8 mouse cellular contexts compared by ENCODE assay signal in the genomic region with DNA sequence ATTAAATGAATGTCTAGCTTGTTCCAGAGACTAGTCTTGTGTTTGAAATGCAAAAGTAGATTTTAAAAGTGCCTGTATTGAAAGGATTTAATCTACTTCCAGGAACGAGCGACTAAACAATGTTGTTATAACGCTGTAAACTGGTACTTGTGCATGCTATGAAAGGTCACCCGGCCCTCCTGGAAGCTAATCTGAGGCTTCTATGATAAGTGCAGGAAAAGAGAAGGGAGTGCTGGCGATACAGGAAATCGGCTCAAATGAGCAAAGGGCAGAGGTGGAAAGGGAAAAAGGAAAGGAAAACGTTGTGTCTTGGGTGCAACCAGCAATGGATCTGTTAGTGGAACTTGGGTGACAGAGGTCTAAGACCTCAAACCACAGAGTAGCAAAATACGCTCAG. TPM values are rescaled to one million over a fixed set of nuclear protein-coding genes. Genes with fewer than 3 reads are reported as not detected.
DNase-seq lines count a peak whose midpoint lies in the region; ATAC-seq and TF ChIP-seq lines count a peak whose summit lies in the region.

No protein-coding gene starts in this region.

- peak overlapping the region; percentile 98; the same call in 1 of the 2 replicates for H3K27ac ChIP-seq in forebrain, embryonic 11.5 days (ENCODE audit: low read depth, low read length)
- H3K27ac ChIP-seq in limb, embryonic 12.5 days: peak overlapping the region; percentile 51
- H3K27ac ChIP-seq in neural tube, embryonic 15.5 days (replicated peaks): peak overlapping the region; percentile 99; the same call in 1 of the 2 replicates

- DNase-seq in frontal cortex, postnatal 25 days (ENCODE audit: low spot score in 2 of 2): no peak
- DNase-seq in forebrain, embryonic 11.5 days (ENCODE audit: low spot score): no peak
- DNase-seq in gastrocnemius, postnatal 14 days: no peak
- no peak for DNase-seq in c-Kit-positive CD71-positive TER-119-positive erythroid progenitor cells, embryonic 14.5 days (ENCODE audit: low spot score)

- no peak overlapping the region for H3ac ChIP-seq in C2C12 (ENCODE audit: control insufficient read depth, insufficient read length, low read depth)

- H3K9me3 ChIP-seq in forebrain, embryonic 11.5 days (ENCODE audit: control insufficient read depth, low read length): no peaks in the 10 kb centered on the region
- no peaks in the 10 kb centered on the region for H3K9me3 ChIP-seq in limb, embryonic 12.5 days
- H3K9me3 ChIP-seq in neural tube, embryonic 15.5 days (replicated peaks): no peaks in the 10 kb centered on the region

- peak overlapping the region; percentile 71 for H3K4me3 ChIP-seq in C2C12 (ENCODE audit: insufficient read depth, poor library complexity, severe bottlenecking)
- H3K4me3 ChIP-seq in forebrain, embryonic 11.5 days (ENCODE audit: low read depth, low read length): peak overlapping the region; percentile 94
- H3K4me3 ChIP-seq in limb, embryonic 12.5 days (replicated peaks): peak overlapping the region; percentile 95
- peak overlapping the region; percentile 91 for H3K4me3 ChIP-seq in neural tube, embryonic 15.5 days (replicated peaks)

- no peaks in the 10 kb centered on the region for H3K27me3 ChIP-seq in C2C12 (ENCODE audit: control insufficient read depth, insufficient read depth, insufficient read length)
- no peaks in the 10 kb centered on the region for H3K27me3 ChIP-seq in forebrain, embryonic 11.5 days (ENCODE audit: control insufficient read depth, insufficient read depth, low read length)
- no peaks in the 10 kb centered on the region for H3K27me3 ChIP-seq in limb, embryonic 12.5 days
- no peaks in the 10 kb centered on the region for H3K27me3 ChIP-seq in neural tube, embryonic 15.5 days (replicated peaks)

- H3K79me2 ChIP-seq in C2C12 (ENCODE audit: control insufficient read depth, insufficient read depth): peaks cover 47% of the 10 kb centered on the region

- peaks cover 18% of the 10 kb centered on the region for H3K36me3 ChIP-seq in C2C12 (ENCODE audit: control insufficient read depth, insufficient read depth)
- H3K36me3 ChIP-seq in forebrain, embryonic 11.5 days (ENCODE audit: control insufficient read depth, insufficient read depth, low read length): no peaks in the 10 kb centered on the region
- peaks cover 9% of the 10 kb centered on the region; the same call in 1 of the 2 replicates for H3K36me3 ChIP-seq in limb, embryonic 12.5 days
- no peaks in the 10 kb centered on the region for H3K36me3 ChIP-seq in neural tube, embryonic 15.5 days

- peak; percentile 19; the same call in 1 of the 2 replicates for ATAC-seq in frontal cortex, adult (ENCODE audit: low TSS enrichment)
- ATAC-seq in forebrain, embryonic 11.5 days (replicated peaks; ENCODE audit: low FRiP score): 0 out of 2 replicates have a peak, but pooled peaks have one; percentile 22
- ATAC-seq in limb, embryonic 12.5 days (ENCODE audit: insufficient number of reproducible peaks, insufficient read depth, low FRiP score, low TSS enrichment, low read depth): no peak
- no peak for ATAC-seq in neural tube, embryonic 15.5 days (ENCODE audit: low FRiP score)

- 0 out of 2 replicates have a peak overlapping the region, but pooled peaks have one; percentile 18 for H3K4me2 ChIP-seq in forebrain, embryonic 11.5 days (ENCODE audit: low read depth, low read length, severe bottlenecking)
- peak overlapping the region; percentile 58 for H3K4me2 ChIP-seq in limb, embryonic 12.5 days
- H3K4me2 ChIP-seq in neural tube, embryonic 15.5 days: peak overlapping the region; percentile 64

- intact Hi-C loops in gastrocnemius, postnatal 14 days (cut with DNase I; ENCODE audit: low total_unique reads): no loop called here

- 0 out of 2 replicates have a peak, but pooled peaks cover 4% of the 10 kb centered on the region for H3K4me1 ChIP-seq in forebrain, embryonic 11.5 days (replicated peaks; ENCODE audit: control insufficient read depth, insufficient read depth, low read length)
- H3K4me1 ChIP-seq in limb, embryonic 12.5 days (replicated peaks): peaks cover 23% of the 10 kb centered on the region
- peaks cover 27% of the 10 kb centered on the region for H3K4me1 ChIP-seq in neural tube, embryonic 15.5 days

- no peak for TF ChIP-seq CTCF in C2C12 (IDR thresholded peaks at IDR 0.05; ENCODE audit: control insufficient read depth, insufficient read depth, insufficient read length)

- H3K9ac ChIP-seq in forebrain, embryonic 11.5 days (ENCODE audit: low read length): peak overlapping the region; percentile 9
- no peak overlapping the region for H3K9ac ChIP-seq in limb, embryonic 12.5 days (replicated peaks)
- no peak overlapping the region for H3K9ac ChIP-seq in neural tube, embryonic 15.5 days (replicated peaks)

- peaks cover 40% of the 10 kb centered on the region for H3K79me3 ChIP-seq in C2C12 (ENCODE audit: low read depth)

- 31% methylated on average over 8 of the region's 8 CpGs for WGBS in forebrain, embryonic 11.5 days
- WGBS in limb, embryonic 12.5 days: 33% methylated on average over 8 of the region's 8 CpGs
- 33% methylated on average over 8 of the region's 8 CpGs for WGBS in neural tube, embryonic 15.5 days

TF ChIP-seq in C2C12, 6 proteins besides CTCF, POLR2A, EP300 and RAD21:
- no peak for TF ChIP-seq CEBPB (IDR thresholded peaks at IDR 0.05; ENCODE audit: low read depth)
- no peak for TF ChIP-seq USF1 (IDR thresholded peaks at IDR 0.05; ENCODE audit: low read depth)
- TF ChIP-seq MAX (IDR thresholded peaks at IDR 0.05): no peak
- TF ChIP-seq MYOD1 (IDR thresholded peaks at IDR 0.05; ENCODE audit: control insufficient read depth, insufficient read length, low read depth): no peak
- TF ChIP-seq FOSL1 (IDR thresholded peaks at IDR 0.05; ENCODE audit: insufficient read depth, low read length, poor library complexity, severe bottlenecking): no peak
- no peak for TF ChIP-seq MYOG (IDR thresholded peaks at IDR 0.05; ENCODE audit: control insufficient read depth, extremely low read depth, insufficient read length)

RNA-seq across cellular contexts. Expression of a gene that starts 0.3 kb away (rescaled TPM):
- 87.1 TPM for polyA plus RNA-seq in C2C12 (2012; fragmentation: generic; extraction: Trizol)
- polyA plus RNA-seq in forebrain, embryonic 11.5 days (2014; fragmentation: Nextera tagmentation; extraction: Ambion mirVana): 193 and 209 TPM in 2 replicates
- polyA plus RNA-seq in limb, embryonic 12.5 days (2016; fragmentation: Nextera tagmentation; extraction: Ambion mirVana): 170 and 187 TPM in 2 replicates
- polyA plus RNA-seq in neural tube, embryonic 15.5 days (2015; fragmentation: Nextera tagmentation; extraction: Ambion mirVana): 200 and 204 TPM in 2 replicates
- total RNA-seq in gastrocnemius, postnatal 14 days (2021): 10 to 100 TPM; 48.8 to 52.7 TPM

RNA-seq across cellular contexts. Expression of a gene that starts 28.2 kb away (rescaled TPM):
- polyA plus RNA-seq in C2C12 (2012; fragmentation: generic; extraction: Trizol): 18.2 TPM
- polyA plus RNA-seq in forebrain, embryonic 11.5 days (2014; fragmentation: Nextera tagmentation; extraction: Ambion mirVana): 51.8 and 55.5 TPM in 2 replicates
- 46.4 and 47.6 TPM in 2 replicates for polyA plus RNA-seq in limb, embryonic 12.5 days (2016; fragmentation: Nextera tagmentation; extraction: Ambion mirVana)
- polyA plus RNA-seq in neural tube, embryonic 15.5 days (2015; fragmentation: Nextera tagmentation; extraction: Ambion mirVana): 9.1 and 15.0 TPM in 2 replicates
- 1 to 10 TPM; 2.1 to 2.8 TPM for total RNA-seq in gastrocnemius, postnatal 14 days (2021)

RNA-seq across cellular contexts. Expression of a gene that starts 33.5 kb away (rescaled TPM):
- 19.4 TPM for polyA plus RNA-seq in C2C12 (2012; fragmentation: generic; extraction: Trizol)
- polyA plus RNA-seq in forebrain, embryonic 11.5 days (2014; fragmentation: Nextera tagmentation; extraction: Ambion mirVana): 103 and 116 TPM in 2 replicates
- 83.1 and 89.5 TPM in 2 replicates for polyA plus RNA-seq in limb, embryonic 12.5 days (2016; fragmentation: Nextera tagmentation; extraction: Ambion mirVana)
- polyA plus RNA-seq in neural tube, embryonic 15.5 days (2015; fragmentation: Nextera tagmentation; extraction: Ambion mirVana): 116 and 123 TPM in 2 replicates
- total RNA-seq in gastrocnemius, postnatal 14 days (2021): 10 to 100 TPM; 24.7 to 27.9 TPM

RNA-seq across cellular contexts. Expression of a gene that starts 43.4 kb away (rescaled TPM):
- polyA plus RNA-seq in C2C12 (2012; fragmentation: generic; extraction: Trizol): 28.7 TPM
- polyA plus RNA-seq in forebrain, embryonic 11.5 days (2014; fragmentation: Nextera tagmentation; extraction: Ambion mirVana): 30.2 and 33.9 TPM in 2 replicates
- 28.6 and 29.4 TPM in 2 replicates for polyA plus RNA-seq in limb, embryonic 12.5 days (2016; fragmentation: Nextera tagmentation; extraction: Ambion mirVana)
- 20.2 and 20.7 TPM in 2 replicates for polyA plus RNA-seq in neural tube, embryonic 15.5 days (2015; fragmentation: Nextera tagmentation; extraction: Ambion mirVana)
- 10 to 100 TPM; 38.2 to 39.0 TPM for total RNA-seq in gastrocnemius, postnatal 14 days (2021)

Comparison
In these comparisons a context has a peak if more than half of its experiments do, and no peak if none do; other contexts are left out.
1. ATAC-seq: peak in frontal cortex, adult (single experiment) and forebrain, embryonic 11.5 days (single experiment); none in limb, embryonic 12.5 days (single experiment) and neural tube, embryonic 15.5 days (single experiment).
2. Peak in every context shown above with its lines, with median percentiles within 50 percentile points of each other: H3K4me3 ChIP-seq, H3K27ac ChIP-seq and H3K4me2 ChIP-seq.